Mouse (Mus musculus): ENCODE data around the gene Chkb.

- TF ChIP-seq CTCF (IDR thresholded peaks at IDR 0.05; ENCODE audit: extremely low read depth, insufficient read length, insufficient replicate concordance, low read depth, low read length) = no peak
- TF ChIP-seq POLR2A (IDR thresholded peaks at IDR 0.05; ENCODE audit: low read depth, low read length) = no peak
These were observed 32.8 kb downstream of the Chkb start for GRCm38 (mm10) chr15:89396883-89397282.

Data from small intestine, adult 2 months (tissue).